Mouse (Mus musculus) embryo, embryonic 9.5 days (tissue): Measurements from ENCODE around the gene Kcnip3.
A peak's percentile ranks its signal among the peaks of the same experiment; 100 is the strongest.

Experiments
- DNase-seq: peaks from one replicate; pipeline ENCODE4 v3.0.0-alpha.2; 2017; ENCODE audit errors: extremely low spot score

Kcnip3 gene

GRCm38 (mm10) chr2:127470183-127470582 lies 51.7 kb downstream of the Kcnip3 start:
- DNase-seq = no peak

- peak; percentile 66 for DNase-seq
Observed at GRCm38 (mm10) chr2:127462314-127462713, 59.6 kb downstream of the Kcnip3 start.

GRCm38 (mm10) chr2:127461351-127461750 lies 60.5 kb downstream of the Kcnip3 start:
- no peak for DNase-seq

- no peak for DNase-seq
Observed at GRCm38 (mm10) chr2:127459341-127459740, 62.6 kb downstream of the Kcnip3 start.

GRCm38 (mm10) chr2:127453764-127454163 lies 68.1 kb downstream of the Kcnip3 start:
- DNase-seq = peak; percentile 75

- DNase-seq = no peak
Observed at GRCm38 (mm10) chr2:127453141-127453540, 68.8 kb downstream of the Kcnip3 start.

GRCm38 (mm10) chr2:127451748-127452147 lies 70.1 kb downstream of the Kcnip3 start:
- no peak for DNase-seq

- DNase-seq = no peak
Observed at GRCm38 (mm10) chr2:127449691-127450090, 72.2 kb downstream of the Kcnip3 start.

- no peak for DNase-seq
Observed at GRCm38 (mm10) chr2:127446847-127447246, 75.0 kb downstream of the Kcnip3 start.

GRCm38 (mm10) chr2:127444055-127444789 lies 77.7 kb downstream of the Kcnip3 start, which contains the start of gene Fahd2a:
Fahd2a (minus strand) TSS chr2:127444565.
- DNase-seq = peak; percentile 90

GRCm38 (mm10) chr2:127437697-127438096 lies 84.2 kb downstream of the Kcnip3 start:
- DNase-seq = no peak

- DNase-seq = no peak
Observed at GRCm38 (mm10) chr2:127435554-127435953, 86.3 kb downstream of the Kcnip3 start.

- DNase-seq = peak; percentile 50
Observed at GRCm38 (mm10) chr2:127435135-127435534, 86.8 kb downstream of the Kcnip3 start.

GRCm38 (mm10) chr2:127433487-127434295 lies 88.2 kb downstream of the Kcnip3 start:
- DNase-seq = no peak

GRCm38 (mm10) chr2:127430238-127430637 lies 91.7 kb downstream of the Kcnip3 start:
- DNase-seq = peak; percentile 25

- no peak for DNase-seq
Observed at GRCm38 (mm10) chr2:127424977-127425376, 96.9 kb downstream of the Kcnip3 start, which contains the start of gene Gpat2. Gpat2 (plus strand) TSS chr2:127425199.

- DNase-seq = no peak
Observed at GRCm38 (mm10) chr2:127418266-127418970, 103.5 kb downstream of the Kcnip3 start.

GRCm38 (mm10) chr2:127416706-127417105 lies 105.2 kb downstream of the Kcnip3 start:
- DNase-seq = no peak

GRCm38 (mm10) chr2:127415806-127416205 lies 106.1 kb downstream of the Kcnip3 start:
- DNase-seq = no peak

GRCm38 (mm10) chr2:127411126-127411525 lies 110.8 kb downstream of the Kcnip3 start:
- DNase-seq = no peak
